Mouse (Mus musculus): ENCODE results near the gene Cldn6. TPM values are rescaled to one million over a fixed set of nuclear protein-coding genes. Genes with fewer than 3 reads are reported as not detected.

Cldn6 gene
- total and polyA plus RNA-seq, 3 experiments, result not detected

DNA sequence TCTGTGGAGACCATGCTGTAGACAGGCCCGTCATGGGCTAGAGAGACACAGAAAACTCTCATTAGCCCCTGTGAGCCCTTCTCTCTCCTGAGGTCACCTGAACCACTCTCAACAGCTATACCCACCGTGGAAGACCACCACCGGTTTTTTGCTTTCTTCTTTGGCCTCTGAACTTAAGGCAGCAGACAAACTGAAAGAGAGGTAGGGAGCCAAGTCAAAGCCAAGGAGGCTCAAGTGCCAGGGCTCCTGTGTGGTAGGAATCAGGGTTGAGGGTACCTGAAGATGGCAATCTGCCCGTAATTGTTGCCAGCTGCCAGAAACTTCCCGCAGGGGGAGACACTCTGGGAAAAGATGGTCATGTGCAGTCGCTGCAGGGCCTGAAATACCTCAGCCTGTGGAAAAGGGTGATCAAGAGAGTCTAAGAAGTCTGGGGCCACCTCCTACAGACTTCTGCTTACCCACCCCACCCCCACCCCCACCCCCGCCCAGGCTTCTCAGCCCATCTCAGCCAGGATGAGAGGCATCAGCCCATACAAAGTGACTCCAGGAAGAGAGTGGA is 8.5 kb upstream of the Cldn6 start:
- H3K4me3 ChIP-seq (replicated peaks in 1 of 3; ENCODE audit: low read depth in 2 of 3, low read length in 2 of 3, poor library complexity in 1 of 3), result no peak overlapping the region
- H3K27ac ChIP-seq (ENCODE audit: insufficient read depth, low read depth), result no peak overlapping the region
- peaks cover 18 to 53% of the 10 kb centered on the region in 2 experiments for H3K36me3 ChIP-seq (replicated peaks in 1 of 2; ENCODE audit: control insufficient read depth in 1 of 2, insufficient read depth in 1 of 2, low read length in 1 of 2)
- in situ Hi-C loops (cut with MboI; ENCODE audit: low pct_ligation_motif_present, low pct_unique_long_range_greater_than_20kb, low sequenced_read_pairs), result loop anchor here (10.0 kb wide), 1 partner anchor 54 kb away; the partner anchor contains the start of genes 1520401A03Rik and Pkmyt1
- peaks cover 7 to 33% of the 10 kb centered on the region in 2 experiments for H3K4me1 ChIP-seq (ENCODE audit: control insufficient read depth in 1 of 2, insufficient read depth in 2 of 2)
- no peak for TF ChIP-seq MAZ (IDR thresholded peaks at IDR 0.05; ENCODE audit: low read depth, low read length)
- TF ChIP-seq KAT2A (IDR thresholded peaks at IDR 0.05; ENCODE audit: insufficient replicate concordance, low read length), result no peak
- H3K9ac ChIP-seq (ENCODE audit: insufficient read depth, low read depth), result no peak overlapping the region
- dilution Hi-C loops (cut with MboI; ENCODE audit: extremely low pct_ligation_motif_present, extremely low pct_unique_long_range_greater_than_20kb, low sequenced_read_pairs), result no loop called here
- H3K9me3 ChIP-seq (replicated peaks; ENCODE audit: low read length), result no peaks in the 10 kb centered on the region
- H3K27me3 ChIP-seq (replicated peaks), result no peaks in the 10 kb centered on the region
- no peak for DNase-seq (ENCODE audit: extremely low read depth)
- no peaks in the 10 kb centered on the region for H3K79me2 ChIP-seq (replicated peaks; ENCODE audit: control insufficient read depth, extremely low read depth, insufficient read depth, poor library complexity, severe bottlenecking)
- no peak overlapping the region for H3K4me2 ChIP-seq (ENCODE audit: insufficient read depth, low read depth, poor library complexity, severe bottlenecking)

DNA sequence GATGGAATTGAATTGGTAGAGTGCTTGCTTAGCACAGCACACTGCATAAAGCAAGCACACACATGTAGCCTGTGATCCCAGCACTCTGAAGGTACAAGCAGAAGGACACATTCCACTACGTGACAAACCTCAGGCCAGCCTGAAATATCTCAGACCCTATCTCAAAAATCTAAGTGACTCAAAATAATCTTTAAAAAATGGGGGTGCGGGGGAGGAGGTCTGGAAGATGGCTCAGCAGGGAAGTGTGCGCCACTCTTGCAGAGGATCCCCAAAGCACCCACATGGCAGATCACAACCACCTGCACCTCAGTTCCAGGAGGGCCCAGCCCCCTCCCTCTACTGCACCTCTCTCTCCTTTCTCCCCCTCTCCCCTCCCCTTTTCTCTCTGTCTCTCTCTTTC is 7.5 kb upstream of the Cldn6 start:
- H3K4me2 ChIP-seq (ENCODE audit: insufficient read depth, low read depth, poor library complexity, severe bottlenecking), result no peak overlapping the region
- no peak overlapping the region for H3K9ac ChIP-seq (ENCODE audit: insufficient read depth, low read depth)
- H3K79me2 ChIP-seq (replicated peaks; ENCODE audit: control insufficient read depth, extremely low read depth, insufficient read depth, poor library complexity, severe bottlenecking), result no peaks in the 10 kb centered on the region
- dilution Hi-C loops (cut with MboI; ENCODE audit: extremely low pct_ligation_motif_present, extremely low pct_unique_long_range_greater_than_20kb, low sequenced_read_pairs) (no loop called here), in situ Hi-C loops (cut with MboI; ENCODE audit: low pct_ligation_motif_present, low pct_unique_long_range_greater_than_20kb, low sequenced_read_pairs) (loop anchor here (10.0 kb wide), 1 partner anchor 53 kb away; the partner anchor contains the start of genes 1520401A03Rik and Pkmyt1)
- H3K36me3 ChIP-seq (replicated peaks in 1 of 2; ENCODE audit: control insufficient read depth in 1 of 2, insufficient read depth in 1 of 2, low read length in 1 of 2), result peaks cover 18 to 44% of the 10 kb centered on the region in 2 experiments
- peaks cover 2% of the 10 kb centered on the region for H3K27me3 ChIP-seq (replicated peaks)
- no peak for TF ChIP-seq KAT2A (IDR thresholded peaks at IDR 0.05; ENCODE audit: insufficient replicate concordance, low read length)
- TF ChIP-seq NELFE (IDR thresholded peaks at IDR 0.05; ENCODE audit: low read depth, low read length), result no peak
- TF ChIP-seq CTCF (conservative IDR thresholded peaks at IDR 0.05 in 1 of 2, IDR thresholded peaks at IDR 0.05 in 1 of 2; ENCODE audit: low read depth in 2 of 2, low read length in 2 of 2), result no peak
- no peak for TF ChIP-seq PAX5 (IDR thresholded peaks at IDR 0.05; ENCODE audit: low read length)
- H3K4me3 ChIP-seq (replicated peaks in 1 of 3; ENCODE audit: low read depth in 2 of 3, low read length in 2 of 3, poor library complexity in 1 of 3), result no peak overlapping the region
- no peak for DNase-seq (ENCODE audit: extremely low read depth)
- no peak overlapping the region for H3K27ac ChIP-seq (ENCODE audit: insufficient read depth, low read depth)
- no peaks in the 10 kb centered on the region for H3K9me3 ChIP-seq (replicated peaks; ENCODE audit: low read length)
- H3K4me1 ChIP-seq (ENCODE audit: control insufficient read depth in 1 of 2, insufficient read depth in 2 of 2), result peaks cover 12 to 42% of the 10 kb centered on the region in 2 experiments

DNA sequence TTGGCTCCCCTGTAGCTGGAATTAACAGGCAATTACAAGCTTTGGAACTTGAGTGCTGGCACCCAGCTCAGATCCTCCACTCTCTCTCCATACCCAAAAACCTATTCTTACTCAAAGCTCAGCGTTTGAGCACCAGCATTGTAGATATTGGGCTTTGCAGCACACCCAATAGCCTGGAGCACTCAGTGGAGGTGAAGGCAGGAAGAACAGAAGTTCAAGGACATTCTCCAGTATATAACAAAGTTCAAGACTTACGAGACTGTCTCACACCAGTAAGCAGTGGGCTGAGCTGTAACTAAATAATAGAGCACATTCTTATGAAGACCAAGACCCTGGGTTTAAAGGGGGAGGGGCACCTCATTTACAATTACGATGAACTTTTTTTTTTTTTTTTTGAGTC is 6.3 kb upstream of the Cldn6 start:
- Histone ChIP-seq H3K27me3 (replicated peaks) (peaks cover 12% of the 10 kb centered on the region), H3K4me3 (replicated peaks in 1 of 3; ENCODE audit: low read depth in 2 of 3, low read length in 2 of 3, poor library complexity in 1 of 3) (peak overlapping the region; percentile 58 to 62 (median 59)), H3K79me2 (replicated peaks; ENCODE audit: control insufficient read depth, extremely low read depth, insufficient read depth, poor library complexity, severe bottlenecking) (no peaks in the 10 kb centered on the region), H3K9ac (ENCODE audit: insufficient read depth, low read depth) (peak overlapping the region; percentile 67), H3K4me2 (ENCODE audit: insufficient read depth, low read depth, poor library complexity, severe bottlenecking) (peak overlapping the region; percentile 64), H3K9me3 (replicated peaks; ENCODE audit: low read length) (no peaks in the 10 kb centered on the region), H3K27ac (ENCODE audit: insufficient read depth, low read depth) (no peak overlapping the region), H3K36me3 (replicated peaks in 1 of 2; ENCODE audit: control insufficient read depth in 1 of 2, insufficient read depth in 1 of 2, low read length in 1 of 2) (peaks cover 18 to 32% of the 10 kb centered on the region in 2 experiments), H3K4me1 (ENCODE audit: control insufficient read depth in 1 of 2, insufficient read depth in 2 of 2) (peaks cover 13 to 51% of the 10 kb centered on the region in 2 experiments)
- in situ Hi-C loops (cut with MboI; ENCODE audit: low pct_ligation_motif_present, low pct_unique_long_range_greater_than_20kb, low sequenced_read_pairs), result loop anchor here (10.0 kb wide), 1 partner anchor 52 kb away; the partner anchor contains the start of genes 1520401A03Rik and Pkmyt1
- TF ChIP-seq MEF2A (IDR thresholded peaks at IDR 0.05; ENCODE audit: borderline replicate concordance, low read depth, low read length) (no peak), GABPA (IDR thresholded peaks at IDR 0.05; ENCODE audit: insufficient replicate concordance, low read depth, low read length) (no peak), ZC3H11A (IDR thresholded peaks at IDR 0.05; ENCODE audit: low read depth, low read length) (no peak), E2F4 (IDR thresholded peaks at IDR 0.05; ENCODE audit: insufficient replicate concordance, low read depth, low read length) (no peak), MAX (IDR thresholded peaks at IDR 0.05; ENCODE audit: low read length) (no peak), USF1 (IDR thresholded peaks at IDR 0.05; ENCODE audit: low read depth, low read length) (no peak), BHLHE40 (IDR thresholded peaks at IDR 0.05; ENCODE audit: low read depth, low read length) (no peak), ZMIZ1 (IDR thresholded peaks at IDR 0.05; ENCODE audit: low read depth, low read length) (no peak), JUND (conservative IDR thresholded peaks at IDR 0.05; ENCODE audit: low read depth, low read length) (no peak), KAT2A (IDR thresholded peaks at IDR 0.05; ENCODE audit: insufficient replicate concordance, low read length) (no peak), MAZ (IDR thresholded peaks at IDR 0.05; ENCODE audit: low read depth, low read length) (no peak), NELFE (IDR thresholded peaks at IDR 0.05; ENCODE audit: low read depth, low read length) (no peak), ZNF384 (IDR thresholded peaks at IDR 0.05; ENCODE audit: low read depth, low read length) (no peak), PAX5 (IDR thresholded peaks at IDR 0.05; ENCODE audit: low read length) (no peak), ETS1 (conservative IDR thresholded peaks at IDR 0.05; ENCODE audit: low read depth, low read length) (no peak), EP300 (IDR thresholded peaks at IDR 0.05; ENCODE audit: low read length) (no peak), CTCF (conservative IDR thresholded peaks at IDR 0.05 in 1 of 2, IDR thresholded peaks at IDR 0.05 in 1 of 2; ENCODE audit: low read depth in 2 of 2, low read length in 2 of 2) (no peak), CHD2 (IDR thresholded peaks at IDR 0.05; ENCODE audit: low read length) (no peak), USF2 (conservative IDR thresholded peaks at IDR 0.05; ENCODE audit: low read depth, low read length) (no peak), IRF4 (IDR thresholded peaks at IDR 0.05; ENCODE audit: low read depth, low read length) (no peak)
- dilution Hi-C loops (cut with MboI; ENCODE audit: extremely low pct_ligation_motif_present, extremely low pct_unique_long_range_greater_than_20kb, low sequenced_read_pairs), result no loop called here
- DNase-seq (ENCODE audit: extremely low read depth), result no peak
